Mouse (Mus musculus): ENCODE results near the gene Paxx.

The Paxx gene

GRCm38 (mm10) chr2:25487965-25488670 lies 27.2 kb upstream of the Paxx start:
- in situ Hi-C loops (cut with MboI; ENCODE audit: unreplicated experiment in 2 of 2): no loop called here

GRCm38 (mm10) chr2:25484901-25485647 lies 24.2 kb upstream of the Paxx start:
- in situ Hi-C loops (cut with MboI; ENCODE audit: unreplicated experiment in 2 of 2): loop anchor here (5.0 kb wide), 2 partner anchors 63 to 203 kb away; partner anchors contain the start of gene Fut7 (in 2 of the 2)

- in situ Hi-C loops (cut with MboI; ENCODE audit: unreplicated experiment in 2 of 2): loop anchor here (5.0 kb wide), 2 partner anchors 61 to 201 kb away; partner anchors contain the start of gene Fut7 (in 2 of the 2)
Observed at GRCm38 (mm10) chr2:25482969-25483368, 22.1 kb upstream of the Paxx start.

GRCm38 (mm10) chr2:25480541-25480940 lies 19.6 kb upstream of the Paxx start:
- in situ Hi-C loops (cut with MboI; ENCODE audit: unreplicated experiment in 2 of 2): loop anchor here (5.0 kb wide), 2 partner anchors 58 to 198 kb away; partner anchors contain the start of gene Fut7 (in 2 of the 2)

- in situ Hi-C loops (cut with MboI; ENCODE audit: unreplicated experiment in 2 of 2): loop anchor here (5.0 kb wide), 2 partner anchors 57 to 197 kb away; partner anchors contain the start of gene Fut7 (in 2 of the 2)
Observed at GRCm38 (mm10) chr2:25479551-25480311, 18.8 kb upstream of the Paxx start.

GRCm38 (mm10) chr2:25477967-25478675 lies 17.2 kb upstream of the Paxx start:
- in situ Hi-C loops (cut with MboI; ENCODE audit: unreplicated experiment in 2 of 2): no loop called here

GRCm38 (mm10) chr2:25477541-25477940 lies 16.6 kb upstream of the Paxx start:
- in situ Hi-C loops (cut with MboI; ENCODE audit: unreplicated experiment in 2 of 2): no loop called here

- in situ Hi-C loops (cut with MboI; ENCODE audit: unreplicated experiment in 2 of 2): no loop called here
Observed at GRCm38 (mm10) chr2:25472550-25472949, 11.7 kb upstream of the Paxx start.

GRCm38 (mm10) chr2:25469969-25470368 lies 9.1 kb upstream of the Paxx start, which contains the start of gene Ptgds:
Gene Ptgds, minus strand, starts transcription at chr2:25470046.
- in situ Hi-C loops (cut with MboI; ENCODE audit: unreplicated experiment in 2 of 2): no loop called here

- in situ Hi-C loops (cut with MboI; ENCODE audit: unreplicated experiment in 2 of 2): no loop called here
Observed at GRCm38 (mm10) chr2:25468962-25469915, 8.3 kb upstream of the Paxx start.

GRCm38 (mm10) chr2:25467606-25468303 lies 6.9 kb upstream of the Paxx start:
- in situ Hi-C loops (cut with MboI; ENCODE audit: unreplicated experiment in 2 of 2): no loop called here

- in situ Hi-C loops (cut with MboI; ENCODE audit: unreplicated experiment in 2 of 2): no loop called here
Observed at GRCm38 (mm10) chr2:25465816-25466635, 5.1 kb upstream of the Paxx start.

- in situ Hi-C loops (cut with MboI; ENCODE audit: unreplicated experiment in 2 of 2): no loop called here
Observed at GRCm38 (mm10) chr2:25465256-25465655, 4.4 kb upstream of the Paxx start.

- in situ Hi-C loops (cut with MboI; ENCODE audit: unreplicated experiment in 2 of 2): no loop called here
Observed at GRCm38 (mm10) chr2:25463630-25464029, 2.7 kb upstream of the Paxx start.

- in situ Hi-C loops (cut with MboI; ENCODE audit: unreplicated experiment in 2 of 2): no loop called here
Observed at GRCm38 (mm10) chr2:25461407-25461806, 513 bp upstream of the Paxx start.

GRCm38 (mm10) chr2:25460135-25460534 lies 759 bp downstream of the Paxx start:
- in situ Hi-C loops (cut with MboI; ENCODE audit: unreplicated experiment in 2 of 2): no loop called here

GRCm38 (mm10) chr2:25458911-25459310 lies 2.0 kb downstream of the Paxx start:
- in situ Hi-C loops (cut with MboI; ENCODE audit: unreplicated experiment in 2 of 2): no loop called here
